Mouse (Mus musculus) E14TG2a.4 (cell line): ENCODE data around the gene Gga3.

ENCODE experiments used
- CTCF ChIP-seq: conservative IDR thresholded peaks from 2 replicates; pipeline ENCODE4 v1.5.1; 2014; ENCODE audit warnings: low read length
- NANOG ChIP-seq: IDR thresholded peaks from 2 replicates; pipeline ENCODE4 v1.6.1; 2014; ENCODE audit warnings: borderline replicate concordance, low read length, mixed read lengths
- POU5F1 ChIP-seq: IDR thresholded peaks from 2 replicates; pipeline ENCODE4 v1.6.1; 2014; ENCODE audit warnings: low read length, borderline replicate concordance

DNA sequence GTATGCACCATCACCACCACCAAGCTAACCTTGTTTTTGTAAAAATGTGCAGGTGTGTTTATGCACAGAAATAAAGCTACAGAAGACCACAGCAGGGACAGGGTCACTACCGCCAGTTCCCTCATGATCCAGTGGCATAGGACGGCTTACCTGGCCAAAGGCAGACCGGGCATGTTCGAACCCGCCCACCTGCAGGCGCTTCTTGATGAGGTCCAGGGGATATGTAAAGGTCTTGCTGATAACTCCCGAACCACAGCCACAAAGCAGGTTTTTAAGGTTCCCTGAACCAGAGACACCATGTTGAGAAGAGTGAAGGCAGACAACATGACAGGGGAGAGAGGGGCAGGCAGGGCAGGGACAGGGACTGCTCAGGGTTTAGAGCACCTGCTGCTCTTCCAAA is 12.5 kb upstream of the Gga3 start:
- TF ChIP-seq NANOG, result no peak
- no peak for TF ChIP-seq CTCF
- TF ChIP-seq POU5F1, result no peak
